Mouse (Mus musculus): ENCODE measurements around the gene Iqcf1.

DNA sequence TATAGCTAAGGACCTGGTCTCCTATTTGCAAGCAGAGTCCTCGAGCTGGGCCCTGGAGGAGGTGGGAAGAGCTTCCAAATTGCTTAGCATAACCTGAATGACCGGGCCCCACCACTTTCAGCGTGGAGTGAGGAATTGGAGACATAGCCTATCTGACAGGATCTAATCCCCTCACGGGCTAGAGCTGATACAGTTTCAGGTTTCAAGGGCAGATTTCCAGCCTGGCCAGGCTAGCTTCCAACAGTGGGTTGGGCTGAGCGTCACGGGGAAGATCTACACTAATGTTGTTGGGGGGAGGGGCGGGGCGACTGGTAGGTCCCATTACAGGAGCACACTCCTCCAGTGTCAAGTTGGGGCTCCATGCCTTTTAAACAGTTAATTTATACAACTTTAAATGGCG is 49.1 kb upstream of the Iqcf1 start:
- TF ChIP-seq CTCF (IDR thresholded peaks at IDR 0.05; ENCODE audit: low read depth, low read length) (no peak), POLR2A (IDR thresholded peaks at IDR 0.05; ENCODE audit: borderline replicate concordance, low read depth, low read length) (no peak)
